Mouse (Mus musculus): ENCODE results near the gene Sele.
"Not testable (repeated sequence)": the region's sequence is repeated elsewhere in the genome, so short reads cannot be mapped to it uniquely, and the experiment has no call there.

Gene Sele

DNA sequence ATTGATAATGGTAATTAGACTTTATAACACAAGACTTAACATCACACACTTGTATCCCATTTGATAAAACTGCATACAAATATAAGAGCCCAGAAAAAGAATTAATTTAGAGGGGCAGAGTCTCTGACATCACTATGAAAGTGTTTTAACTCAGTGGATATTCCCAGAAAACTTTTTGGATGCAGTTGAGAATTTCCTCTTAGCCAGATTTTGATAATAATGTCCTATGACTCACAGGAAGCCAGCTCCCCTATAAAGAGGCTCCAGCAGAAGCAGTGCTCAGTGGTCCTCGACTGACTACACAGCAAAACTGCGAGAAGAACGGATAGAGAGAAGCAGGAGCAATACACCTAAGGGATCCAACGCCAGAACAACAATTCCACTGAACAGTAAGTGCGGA lies at the start of gene Sele:
Gene Sele (plus strand): TSS at position 301 of the 400 bp plus-strand sequence.
- no peak for DNase-seq (ENCODE audit: low spot score)

DNA sequence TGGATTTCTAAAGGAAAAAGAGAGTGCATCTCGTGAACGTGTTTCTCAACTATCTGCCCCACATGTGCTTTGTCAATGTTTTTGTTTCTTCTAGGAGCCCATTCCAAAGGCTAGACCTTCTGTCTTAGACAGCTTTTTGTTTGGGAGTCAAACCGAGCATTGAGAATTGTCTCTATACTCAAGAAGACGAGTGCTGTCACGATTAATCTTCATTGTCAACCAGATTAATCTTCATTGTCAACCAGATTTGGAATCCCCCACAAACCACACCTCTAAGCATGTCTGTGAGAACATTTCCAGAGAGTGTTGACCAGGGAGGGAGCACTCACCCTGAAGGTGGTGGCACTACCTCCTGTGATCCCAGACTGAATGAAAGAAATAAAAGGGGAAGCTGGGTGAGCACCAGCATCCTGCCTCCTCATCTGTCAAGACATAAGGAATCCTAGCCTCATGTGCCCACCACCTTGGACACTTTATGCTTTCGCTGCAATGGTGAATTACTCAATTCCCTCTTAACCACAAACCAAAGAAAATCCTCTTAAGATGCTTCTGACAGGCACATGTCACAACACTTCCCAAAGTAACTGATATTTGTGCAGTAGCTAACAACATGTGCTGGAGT lies 46.1 kb upstream of the Sele start:
- no peak for DNase-seq (ENCODE audit: low spot score)

DNA sequence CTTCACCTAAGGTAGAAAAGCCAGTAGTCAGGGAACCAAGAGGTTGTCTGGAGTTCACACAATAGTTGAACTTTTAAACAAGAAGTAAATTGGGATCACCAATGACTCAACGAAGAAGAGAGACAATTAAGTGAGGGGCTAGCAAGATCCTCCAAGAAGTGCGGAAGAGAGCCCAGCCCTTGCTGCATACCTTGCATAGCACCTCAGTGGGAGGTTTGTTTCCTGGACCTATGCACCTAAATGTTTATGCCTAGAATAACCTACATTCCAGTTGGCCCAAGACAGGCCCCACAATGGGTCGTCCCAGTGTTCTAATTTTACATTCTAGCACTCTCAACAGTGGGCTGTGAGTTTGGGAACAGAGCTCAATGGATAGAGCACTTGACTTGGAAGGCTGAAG lies 43.7 kb upstream of the Sele start:
- no peak for DNase-seq (ENCODE audit: low spot score)

DNA sequence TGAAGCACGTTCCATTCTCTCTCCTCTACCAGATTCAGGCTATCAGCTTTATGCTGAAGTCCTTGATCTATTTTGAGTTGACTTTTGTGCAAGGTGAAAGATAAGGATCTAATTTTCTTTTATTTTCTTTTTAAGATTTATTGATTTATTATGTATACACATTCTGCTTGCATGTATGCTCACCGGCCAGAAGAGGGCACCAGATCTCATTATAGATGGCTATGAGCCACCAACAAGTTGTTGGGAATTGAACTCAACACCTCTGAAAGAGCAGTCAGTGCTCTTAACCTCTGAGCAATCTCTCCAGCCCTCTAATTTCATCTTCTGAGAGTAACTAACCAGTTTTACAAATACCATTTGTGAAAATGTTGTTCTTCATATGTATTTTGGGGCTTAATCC lies 38.8 kb upstream of the Sele start:
- no peak for DNase-seq (ENCODE audit: low spot score)

DNA sequence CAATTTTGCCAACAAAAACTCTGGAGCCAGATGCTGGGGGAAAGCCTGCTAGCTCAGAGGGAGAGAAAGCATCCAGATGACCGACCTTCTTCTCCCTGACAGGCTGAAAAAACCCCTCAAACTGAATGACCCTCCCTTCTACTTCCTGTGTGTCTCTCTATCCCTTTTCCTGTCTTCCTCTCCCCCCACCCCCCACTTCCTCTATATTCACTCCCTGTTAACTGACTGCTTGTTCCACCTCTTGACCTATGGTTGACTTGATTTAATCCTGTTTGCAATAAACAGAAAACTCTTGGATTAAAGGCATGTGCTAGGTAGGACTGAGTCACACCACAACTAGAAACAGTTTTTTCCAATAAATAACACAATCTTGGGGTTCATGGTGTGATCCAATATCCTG lies 33.4 kb upstream of the Sele start:
- no peak for DNase-seq (ENCODE audit: low spot score)

DNA sequence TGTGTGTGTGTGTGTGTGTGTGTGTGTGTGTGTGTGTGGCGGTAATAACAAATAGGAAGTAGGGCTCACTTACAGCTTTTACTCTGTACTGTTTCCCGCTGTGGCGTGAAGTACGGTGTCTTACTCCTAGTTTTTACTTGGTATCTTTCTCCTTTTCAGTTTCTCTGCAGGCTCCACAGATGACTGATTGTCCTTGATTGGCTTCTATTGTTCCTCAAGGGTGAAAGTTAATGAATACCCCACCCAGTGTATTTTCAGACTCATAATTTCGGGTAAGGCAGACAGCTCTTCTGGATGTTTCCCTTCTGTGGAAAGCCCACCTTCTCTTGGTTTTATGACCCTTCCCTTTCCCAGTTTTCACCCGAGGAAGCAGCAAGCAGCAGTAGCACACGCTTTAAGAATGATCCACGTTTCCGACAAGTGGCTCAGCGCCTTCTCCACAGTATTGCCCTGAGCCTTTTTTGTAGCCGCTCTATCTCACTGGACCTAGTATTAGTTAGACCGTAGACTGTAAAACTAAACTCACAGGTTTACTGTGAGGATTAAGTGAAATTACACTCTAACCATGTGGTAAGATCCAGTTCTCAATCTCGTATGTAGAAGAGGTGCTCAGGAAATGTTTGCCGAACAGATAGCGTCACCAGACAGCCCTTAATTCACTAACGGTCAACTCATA lies 29.7 kb upstream of the Sele start:
- no peak for DNase-seq (ENCODE audit: low spot score)

DNA sequence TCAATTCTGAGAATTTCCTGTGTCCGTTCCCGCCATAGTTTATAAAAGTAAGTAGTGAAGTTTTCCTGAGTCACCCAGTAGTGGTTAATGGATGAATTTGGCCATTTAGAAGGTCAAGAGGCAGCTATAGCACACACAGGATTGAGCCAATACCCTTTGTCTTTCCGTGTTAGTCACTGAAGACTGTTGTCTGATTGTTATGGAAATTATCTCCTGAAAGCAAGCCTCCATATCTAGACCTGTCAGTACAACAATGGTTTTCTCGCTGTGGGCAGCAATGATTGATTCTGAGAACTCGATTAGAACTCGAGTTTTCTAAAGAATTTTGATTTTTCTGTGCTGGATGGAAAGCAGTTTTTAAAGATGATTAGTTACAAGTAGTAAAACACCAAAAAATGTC lies 28.2 kb upstream of the Sele start:
- no peak for DNase-seq (ENCODE audit: low spot score)

DNA sequence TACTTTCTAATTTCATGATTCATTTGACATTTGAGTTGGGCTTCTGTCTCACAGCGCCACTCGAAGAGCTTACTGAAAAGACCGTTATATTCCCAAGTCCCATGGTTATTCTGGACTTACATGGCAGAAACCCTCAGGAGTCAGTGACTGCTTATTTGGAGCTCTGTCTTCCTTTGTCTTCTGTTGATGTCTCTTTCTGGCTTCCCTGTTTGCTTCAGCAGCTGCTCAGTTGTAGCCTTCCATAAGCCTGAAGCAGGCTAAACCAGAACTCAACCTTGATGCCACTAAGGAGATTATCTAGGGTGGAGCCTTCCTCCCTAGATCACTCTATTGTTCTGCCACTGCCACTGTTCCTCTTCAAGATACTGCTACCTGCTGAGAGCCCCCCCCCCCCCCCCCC lies 27.3 kb upstream of the Sele start:
- DNase-seq (ENCODE audit: low spot score) = not testable (repeated sequence)

DNA sequence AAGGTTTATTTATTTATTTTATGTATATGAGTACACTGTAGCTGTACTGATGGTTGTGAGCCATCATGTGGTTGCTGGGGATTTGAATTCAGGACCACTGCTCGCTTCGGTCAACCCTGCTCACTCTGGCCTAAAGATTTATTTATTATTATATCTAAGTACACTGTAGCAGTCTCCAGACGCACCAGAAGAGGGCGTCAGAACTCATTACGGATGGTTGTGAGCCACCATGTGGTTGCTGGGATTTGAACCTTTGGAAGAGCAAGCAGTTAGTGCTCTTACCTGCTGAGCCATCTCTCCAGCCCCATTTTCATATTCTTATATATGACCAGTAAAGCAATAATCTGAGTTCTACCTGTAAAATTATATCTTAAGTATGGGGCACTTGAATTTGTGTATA lies 25.9 kb upstream of the Sele start:
- not testable (repeated sequence) for DNase-seq (ENCODE audit: low spot score)

DNA sequence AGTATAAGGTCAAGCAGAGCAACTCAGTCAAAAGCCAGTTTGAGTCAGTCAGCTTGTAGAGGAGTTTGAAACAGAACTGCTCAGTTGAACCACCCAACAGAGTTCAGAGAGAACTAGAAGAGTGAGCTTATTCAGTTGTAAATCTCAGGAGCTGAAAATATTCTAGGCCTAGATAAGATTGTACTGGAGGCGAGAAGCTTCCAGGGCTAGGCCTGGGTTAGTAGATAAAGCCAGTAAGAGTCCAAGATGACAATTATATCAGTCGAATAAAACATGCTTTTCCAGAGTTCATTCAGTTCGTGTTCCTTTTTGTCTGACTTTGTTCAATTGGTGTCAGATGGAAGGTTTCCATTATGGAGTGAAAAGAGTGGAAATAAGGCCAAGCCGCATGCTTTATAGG lies 22.3 kb upstream of the Sele start:
- DNase-seq (ENCODE audit: low spot score) = no peak

DNA sequence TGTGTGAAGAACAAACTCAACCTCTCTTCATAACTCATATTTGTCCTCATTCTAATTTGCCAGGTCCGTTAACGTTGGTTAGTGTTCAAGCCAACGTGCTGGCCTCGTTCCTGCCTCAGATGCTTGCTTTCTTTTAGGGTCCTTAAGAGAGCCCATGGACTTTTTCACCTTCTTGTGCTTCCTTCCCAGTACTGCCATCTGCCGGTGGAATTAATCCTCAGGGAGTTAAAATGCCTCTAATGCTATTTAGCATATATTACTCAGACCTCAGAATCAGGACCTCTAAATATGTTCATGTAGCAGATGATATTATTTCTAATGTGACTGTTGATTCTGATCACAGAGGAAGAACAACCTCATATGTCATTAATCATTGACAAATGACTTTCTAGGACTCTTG lies 20.6 kb upstream of the Sele start:
- no peak for DNase-seq (ENCODE audit: low spot score)

DNA sequence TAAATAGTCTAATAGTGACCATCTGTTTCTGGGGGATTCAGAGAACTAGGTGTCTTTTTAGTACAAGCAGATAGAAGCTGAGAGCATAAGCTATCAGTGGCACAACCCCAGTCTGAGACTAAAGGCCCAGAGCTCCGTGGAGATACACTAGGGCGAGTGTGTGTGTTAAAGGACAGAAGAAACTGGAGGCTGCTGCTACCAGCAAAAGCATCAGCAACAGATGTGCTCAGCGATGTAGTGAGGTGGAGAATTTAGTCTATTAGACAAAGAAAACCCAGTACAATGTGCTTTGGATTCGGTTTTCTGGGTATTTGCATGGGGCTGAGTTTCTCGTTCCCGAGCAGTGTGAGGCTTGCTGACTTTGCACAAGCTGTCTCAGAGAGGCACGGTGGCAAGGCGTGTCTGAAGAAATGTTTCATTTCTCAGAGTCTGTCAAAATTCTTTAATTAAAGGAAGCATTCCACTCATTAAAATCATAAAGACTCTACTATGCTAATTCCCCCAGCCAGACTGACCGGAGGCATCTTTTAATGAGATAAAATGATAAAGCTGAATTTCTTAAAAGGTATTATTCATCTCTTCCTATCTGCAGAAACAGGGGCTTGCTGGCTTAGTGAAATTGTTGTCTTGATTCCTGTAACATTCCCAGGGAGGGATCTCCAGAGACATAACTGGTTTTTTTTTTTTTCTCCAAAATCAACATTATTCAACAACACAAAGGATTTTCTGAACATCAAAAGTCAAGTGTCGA lies 7.5 kb upstream of the Sele start:
- no peak for DNase-seq (ENCODE audit: low spot score)

DNA sequence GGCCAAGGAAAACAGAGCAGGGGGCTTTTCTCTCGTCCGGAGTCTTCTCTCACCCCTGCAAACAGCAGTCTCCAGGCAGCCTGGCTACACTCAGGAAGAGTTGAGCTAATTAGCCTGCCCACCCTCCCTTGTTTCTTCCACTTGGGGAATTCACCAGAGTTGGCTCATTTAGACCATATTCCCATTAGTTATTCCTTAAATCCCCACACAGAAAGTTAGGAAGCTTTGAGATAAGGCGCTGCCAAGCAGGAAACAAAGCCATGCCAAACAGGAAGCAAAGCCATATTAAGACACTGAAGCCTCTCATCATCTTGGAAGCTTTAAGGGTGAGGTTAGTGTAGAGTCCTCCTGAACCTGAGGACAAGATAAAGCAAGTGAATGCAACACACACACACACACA lies 4.5 kb upstream of the Sele start:
- no peak for DNase-seq (ENCODE audit: low spot score)

DNA sequence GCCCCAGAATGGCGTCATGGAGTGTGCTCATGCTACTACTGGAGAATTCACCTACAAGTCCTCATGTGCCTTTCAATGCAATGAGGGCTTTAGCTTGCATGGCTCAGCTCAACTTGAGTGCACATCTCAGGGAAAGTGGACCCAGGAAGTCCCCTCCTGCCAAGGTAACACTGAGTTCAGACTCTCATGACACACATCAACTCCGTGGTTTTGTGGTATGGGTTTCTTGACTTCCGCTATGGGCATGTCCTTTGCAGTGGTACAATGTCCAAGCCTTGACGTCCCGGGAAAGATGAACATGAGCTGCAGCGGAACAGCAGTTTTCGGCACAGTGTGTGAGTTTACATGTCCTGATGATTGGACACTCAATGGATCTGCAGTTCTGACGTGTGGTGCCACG lies 5.5 kb downstream of the Sele start:
- no peak for DNase-seq (ENCODE audit: low spot score)

DNA sequence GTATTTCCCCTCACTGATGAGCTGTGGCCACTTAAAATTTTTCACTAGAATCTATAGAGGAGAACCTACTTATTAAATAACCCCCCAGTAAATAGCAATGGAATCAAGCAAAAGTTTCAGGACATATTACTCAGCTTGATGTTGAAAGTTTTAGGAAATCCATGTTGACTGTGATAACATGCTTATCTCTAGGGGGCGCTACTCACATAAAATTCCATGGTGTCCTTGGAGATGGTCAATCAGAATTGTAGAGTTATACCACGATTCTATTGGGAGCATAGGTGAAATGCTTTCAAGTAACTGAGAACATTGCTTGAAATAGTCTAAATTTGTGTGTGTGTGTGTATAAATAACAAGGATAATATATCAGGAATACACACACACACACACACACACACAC lies 6.8 kb downstream of the Sele start:
- no peak for DNase-seq (ENCODE audit: low spot score)

DNA sequence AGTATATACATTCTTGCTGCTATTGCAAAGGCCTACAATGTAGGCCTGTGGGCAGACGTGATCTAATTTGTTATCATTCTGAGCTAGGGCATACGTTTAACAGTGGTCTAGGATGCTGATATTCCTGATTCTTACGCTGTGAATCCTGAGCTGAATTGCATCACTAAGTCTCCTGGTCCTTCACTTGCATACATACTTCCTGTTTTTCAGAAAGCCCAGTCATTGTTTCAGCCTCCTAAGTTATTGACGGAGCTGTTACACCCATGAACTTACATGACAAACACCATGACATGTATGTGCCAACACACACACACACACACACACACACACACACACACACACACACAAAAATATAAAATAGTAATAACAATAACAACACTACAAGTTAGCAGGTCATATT lies 12.0 kb downstream of the Sele start:
- no peak for DNase-seq (ENCODE audit: low spot score)

DNA sequence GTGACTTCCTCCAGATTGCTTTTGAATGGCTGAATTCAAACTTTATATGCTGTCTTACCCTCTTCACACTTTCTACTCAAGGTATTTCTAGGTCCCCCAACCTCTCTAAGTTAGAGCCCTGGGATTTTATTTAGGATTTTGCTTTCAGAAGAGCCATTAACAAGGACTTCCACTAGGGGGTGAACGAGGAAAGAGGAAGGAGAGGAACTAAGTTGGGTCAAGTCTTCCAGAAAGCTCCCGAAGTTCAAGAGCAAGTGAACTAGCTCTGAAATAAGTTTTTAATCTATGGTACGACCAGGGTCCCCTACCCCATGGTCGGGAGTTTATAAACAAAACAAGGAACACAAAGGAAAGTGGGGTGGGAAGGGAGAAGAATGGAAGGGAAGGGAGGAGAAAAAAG lies 13.2 kb downstream of the Sele start:
- no peak for DNase-seq (ENCODE audit: low spot score)

DNA sequence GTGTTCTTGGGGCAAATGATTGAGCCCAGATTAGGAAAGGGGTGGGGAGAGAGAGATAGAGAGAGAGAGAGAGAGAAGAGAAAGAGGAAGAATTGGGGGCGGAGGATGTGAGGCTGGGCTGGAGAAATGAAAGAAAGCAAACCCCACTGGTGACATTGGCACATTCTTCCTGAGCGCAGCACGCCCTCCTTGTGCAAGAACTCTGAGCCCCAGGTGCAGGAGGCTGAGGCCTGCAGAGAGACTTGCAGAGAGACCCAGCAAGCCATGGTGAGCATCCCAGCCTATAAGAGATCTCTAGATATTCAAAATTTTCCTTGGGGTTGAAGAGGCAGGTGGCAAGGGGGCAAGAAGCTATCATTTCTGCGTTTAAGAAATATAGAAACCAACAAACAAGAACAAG lies 13.9 kb downstream of the Sele start, which contains the start of gene Sell:
Gene Sell (plus strand): TSS at position 58 of the 400 bp plus-strand sequence.
- DNase-seq (ENCODE audit: low spot score) = no peak

DNA sequence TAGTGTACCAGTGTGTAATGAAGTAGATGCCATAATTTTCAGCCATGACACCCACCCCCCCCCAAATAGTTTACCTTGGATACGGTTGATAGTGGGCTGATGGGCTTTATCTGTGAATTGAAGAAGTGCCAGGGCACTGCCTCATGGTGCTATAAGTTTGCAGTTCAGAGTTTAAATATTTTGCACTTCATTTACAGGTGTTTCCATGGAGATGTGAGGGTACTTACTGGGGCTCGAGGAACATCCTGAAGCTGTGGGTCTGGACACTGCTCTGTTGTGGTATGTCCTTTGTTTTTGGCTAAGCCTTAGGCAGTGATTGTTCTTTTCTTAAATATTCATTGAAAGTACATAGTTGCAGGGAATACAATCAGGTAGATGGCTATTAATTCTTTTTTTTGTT lies 14.8 kb downstream of the Sele start:
- no peak for DNase-seq (ENCODE audit: low spot score)

DNA sequence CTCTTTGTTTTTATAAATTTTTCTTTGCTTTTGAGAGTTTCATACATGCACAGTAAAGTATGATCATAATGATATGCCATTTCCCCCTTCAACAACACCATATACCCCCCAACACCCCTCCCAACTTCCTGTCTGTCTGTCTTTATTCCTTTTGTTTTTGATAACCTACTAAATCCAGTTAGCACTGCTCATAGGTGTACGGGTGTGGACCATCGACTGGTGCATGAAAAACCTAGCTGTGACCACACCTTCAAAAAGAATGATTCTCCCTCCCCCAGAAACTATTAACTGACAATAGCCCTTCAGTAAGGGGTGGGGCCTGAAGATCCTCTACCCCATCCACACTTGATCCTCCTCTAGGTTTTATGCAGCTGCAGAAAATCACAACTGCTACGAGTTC lies 15.7 kb downstream of the Sele start:
- no peak for DNase-seq (ENCODE audit: low spot score)

DNA sequence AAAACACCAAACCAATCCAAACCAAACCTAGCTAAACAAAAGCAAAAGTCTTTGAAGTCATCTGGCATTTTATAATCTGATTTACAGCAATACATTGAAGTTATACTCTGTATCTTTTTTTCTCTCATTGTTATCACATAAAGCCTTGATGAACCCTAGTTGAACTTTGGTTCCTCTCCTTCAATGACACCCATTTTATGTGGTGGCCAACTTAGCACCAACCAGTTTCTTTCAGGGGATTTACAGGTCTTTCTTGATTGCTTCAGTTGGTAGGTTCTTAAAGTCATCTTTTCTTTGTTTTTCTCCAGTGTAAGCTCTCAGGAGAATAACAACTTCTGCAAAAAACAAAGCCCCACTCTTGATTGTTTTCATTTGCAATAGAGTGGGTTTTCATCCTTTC lies 21.2 kb downstream of the Sele start:
- DNase-seq (ENCODE audit: low spot score) = no peak

DNA sequence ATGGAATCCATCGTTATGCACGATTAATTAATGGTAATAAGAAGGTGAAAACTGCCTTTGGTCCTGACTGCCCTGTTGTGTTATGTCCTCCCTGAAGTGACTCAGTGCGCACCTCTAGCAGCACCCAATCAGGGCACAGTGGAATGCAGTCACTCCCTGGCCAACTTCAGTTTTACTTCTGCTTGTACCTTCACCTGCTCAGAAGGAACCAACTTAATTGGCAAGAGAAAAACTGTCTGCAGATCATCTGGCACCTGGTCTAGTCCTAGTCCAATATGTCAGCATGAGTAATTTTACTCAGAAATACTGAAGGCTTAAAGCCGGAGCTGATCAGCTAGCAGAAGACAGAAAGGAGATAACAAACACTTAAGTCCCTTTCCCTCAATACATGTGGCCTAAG lies 22.4 kb downstream of the Sele start:
- DNase-seq (ENCODE audit: low spot score) = no peak

DNA sequence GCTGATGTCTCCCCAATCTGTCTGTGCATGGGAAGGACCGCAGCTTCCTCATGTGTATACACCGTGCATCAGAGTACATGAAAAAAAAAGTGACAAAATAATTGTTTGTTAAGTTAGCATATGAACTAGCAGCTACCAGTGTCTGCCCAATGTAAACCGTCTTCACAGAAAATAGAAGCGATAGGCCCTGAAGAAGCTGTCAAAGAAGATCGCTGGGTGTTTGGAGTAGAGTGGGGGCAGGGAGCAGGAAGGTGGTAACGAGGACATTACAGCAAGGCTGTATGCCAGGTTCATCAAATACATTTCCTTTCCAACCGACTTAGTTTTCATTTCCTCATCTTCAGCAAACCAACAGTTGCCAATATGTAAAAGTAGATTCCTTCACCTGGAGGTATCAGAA lies 23.1 kb downstream of the Sele start:
- no peak for DNase-seq (ENCODE audit: low spot score)

DNA sequence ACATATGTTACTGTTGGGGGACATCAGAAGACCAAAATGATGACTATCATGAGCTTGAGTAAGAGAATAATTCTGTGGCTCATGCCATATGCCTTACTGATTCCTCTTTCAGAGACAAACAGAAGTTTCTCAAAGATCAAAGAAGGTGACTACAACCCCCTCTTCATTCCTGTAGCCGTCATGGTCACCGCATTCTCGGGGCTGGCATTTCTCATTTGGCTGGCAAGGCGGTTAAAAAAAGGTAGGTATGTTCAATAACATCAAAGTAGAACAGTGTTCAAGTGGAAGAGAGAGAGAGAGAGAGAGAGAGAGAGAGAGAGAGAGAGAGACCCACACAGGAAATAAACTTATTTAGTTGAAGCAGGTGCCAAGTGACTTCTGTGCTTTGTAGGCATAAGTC lies 24.0 kb downstream of the Sele start:
- no peak for DNase-seq (ENCODE audit: low spot score)
